In the genomic region with DNA sequence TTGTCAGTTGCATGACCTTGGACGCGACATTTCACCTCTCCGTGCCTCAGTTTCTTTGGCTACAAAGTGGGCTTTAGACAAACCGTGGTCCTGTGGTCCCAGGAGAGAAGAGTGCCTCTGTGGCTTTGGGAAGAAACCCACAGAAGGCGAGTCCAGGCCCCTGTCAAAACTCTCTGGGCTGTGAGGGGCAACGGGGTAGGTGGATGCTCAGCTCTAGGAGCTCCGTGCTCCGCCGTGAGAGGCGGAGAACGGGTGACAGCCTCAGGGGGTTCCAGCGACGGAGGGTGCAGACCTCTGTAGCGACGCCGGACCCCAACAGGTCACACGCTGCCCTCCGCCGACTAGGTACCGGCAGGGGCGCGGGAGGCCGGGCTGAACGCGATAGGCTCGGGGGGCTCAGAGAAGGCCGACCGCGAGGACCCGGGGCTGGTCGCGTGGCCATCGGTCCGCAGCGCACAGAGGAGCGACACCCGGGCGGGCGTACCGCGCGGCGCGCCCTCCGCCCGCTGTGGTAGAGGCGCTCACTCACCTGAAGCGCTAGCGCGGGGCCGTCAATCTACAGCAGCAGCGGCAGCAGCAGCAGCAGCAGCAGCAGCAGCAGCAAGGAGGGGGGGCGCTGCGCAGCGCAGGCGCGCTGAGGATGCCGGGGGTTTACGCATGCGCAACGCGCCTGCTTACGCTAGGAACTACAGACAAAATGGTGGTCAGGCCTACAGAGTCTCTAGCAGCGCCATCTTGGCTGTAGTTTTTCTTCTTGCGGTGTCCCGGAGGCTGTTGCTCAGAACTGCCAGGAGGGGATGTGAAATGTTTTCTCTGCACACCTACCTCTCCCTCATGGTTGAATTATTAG, we compare ENCODE assay signal across 8 mouse cellular contexts. TPM values are rescaled to one million over a fixed set of nuclear protein-coding genes. Genes with fewer than 3 reads are reported as not detected.
DNase-seq lines count a peak whose midpoint lies in the region; ATAC-seq and TF ChIP-seq lines count a peak whose summit lies in the region.

Gene Ndrg3 (minus strand): TSS at position 587 of the 850 bp plus-strand sequence.

- peak within 1 kb of the TSS; percentile 96 for H3K4me2 ChIP-seq in forebrain, embryonic 13.5 days
- H3K4me2 ChIP-seq in liver, postnatal 0 days (ENCODE audit: low read depth, low read length): peak within 1 kb of the TSS; percentile 92
- peak within 1 kb of the TSS; percentile 89 for H3K4me2 ChIP-seq in neural tube, embryonic 14.5 days (ENCODE audit: low read depth, low read length)

- TF ChIP-seq POLR2A in ES-Bruce4 (IDR thresholded peaks at IDR 0.05; ENCODE audit: insufficient read depth, low read length): no peak

- H3K36me3 ChIP-seq in ES-Bruce4 (ENCODE audit: control insufficient read depth, insufficient read depth, low read length, poor library complexity, severe bottlenecking): peaks cover 11% of the 10 kb centered on the region
- peaks cover 26% of the 10 kb centered on the region for H3K36me3 ChIP-seq in forebrain, embryonic 13.5 days (ENCODE audit: poor library complexity, severe bottlenecking)
- H3K36me3 ChIP-seq in liver, postnatal 0 days (replicated peaks; ENCODE audit: insufficient read depth, low read length): peaks cover 24% of the 10 kb centered on the region
- no peaks in the 10 kb centered on the region for H3K36me3 ChIP-seq in neural tube, embryonic 14.5 days (ENCODE audit: control insufficient read depth, insufficient read depth, low read length)

- H3K27ac ChIP-seq in ES-Bruce4 (ENCODE audit: insufficient read depth, low read length): no peak within 1 kb of the TSS
- peak within 1 kb of the TSS; percentile 68 for H3K27ac ChIP-seq in forebrain, embryonic 13.5 days
- H3K27ac ChIP-seq in liver, postnatal 0 days (ENCODE audit: low read depth): peak within 1 kb of the TSS; percentile 70
- H3K27ac ChIP-seq in neural tube, embryonic 14.5 days (ENCODE audit: low read depth, low read length): peak within 1 kb of the TSS; percentile 78

- peak; percentile 89 for ATAC-seq in cerebellum, adult (ENCODE audit: insufficient number of reproducible peaks, low FRiP score, low TSS enrichment)
- ATAC-seq in forebrain, embryonic 13.5 days: peak; percentile 97
- peak; percentile 97 for ATAC-seq in liver, postnatal 0 days
- ATAC-seq in neural tube, embryonic 14.5 days (ENCODE audit: low read depth): peak; percentile 96

- H3K4me1 ChIP-seq in ES-Bruce4 (ENCODE audit: control insufficient read depth, insufficient read depth, low read length): no peaks in the 10 kb centered on the region
- peaks cover 21% of the 10 kb centered on the region for H3K4me1 ChIP-seq in forebrain, embryonic 13.5 days
- peaks cover 3% of the 10 kb centered on the region for H3K4me1 ChIP-seq in liver, postnatal 0 days (ENCODE audit: insufficient read depth)
- H3K4me1 ChIP-seq in neural tube, embryonic 14.5 days (ENCODE audit: control insufficient read depth, insufficient read depth, low read length): peaks cover 5% of the 10 kb centered on the region; the same call in 1 of the 2 replicates

- peak; percentile 95 to 98 for DNase-seq in heart, postnatal 10 days
- peak; percentile 72 for DNase-seq in large intestine, adult 2 months (ENCODE audit: low read depth, low spot score)
- DNase-seq in liver, postnatal 0 days: peak; percentile 97
- DNase-seq in testis, postnatal 10 days (ENCODE audit: low spot score): peak; percentile 95

- peak within 1 kb of the TSS; percentile 61 for H3K9ac ChIP-seq in ES-Bruce4 (ENCODE audit: low read depth, poor library complexity, severe bottlenecking)
- H3K9ac ChIP-seq in forebrain, embryonic 13.5 days: peak within 1 kb of the TSS; percentile 91
- H3K9ac ChIP-seq in liver, postnatal 0 days (replicated peaks): peak within 1 kb of the TSS; percentile 88
- peak within 1 kb of the TSS; percentile 89 for H3K9ac ChIP-seq in neural tube, embryonic 14.5 days (replicated peaks; ENCODE audit: low read depth, low read length)

- peak within 1 kb of the TSS; percentile 72 for H3K4me3 ChIP-seq in ES-Bruce4 (ENCODE audit: low read depth, low read length)
- H3K4me3 ChIP-seq in forebrain, embryonic 13.5 days: peak within 1 kb of the TSS; percentile 93
- peak within 1 kb of the TSS; percentile 82 for H3K4me3 ChIP-seq in liver, postnatal 0 days (ENCODE audit: low read depth, low read length)
- H3K4me3 ChIP-seq in neural tube, embryonic 14.5 days (ENCODE audit: low read depth, low read length): peak within 1 kb of the TSS; percentile 94

- peak; percentile 16 for TF ChIP-seq CTCF in ES-Bruce4 (IDR thresholded peaks at IDR 0.05; ENCODE audit: low read depth, low read length)
- peak; percentile 66 for TF ChIP-seq CTCF in liver, postnatal 0 days (IDR thresholded peaks at IDR 0.05; ENCODE audit: low read depth)

- H3K9me3 ChIP-seq in ES-Bruce4 (replicated peaks; ENCODE audit: control insufficient read depth, insufficient read depth, low read length, poor library complexity, severe bottlenecking): no peaks in the 10 kb centered on the region
- H3K9me3 ChIP-seq in forebrain, embryonic 13.5 days (replicated peaks): no peaks in the 10 kb centered on the region
- H3K9me3 ChIP-seq in liver, postnatal 0 days (ENCODE audit: low read length): no peaks in the 10 kb centered on the region
- H3K9me3 ChIP-seq in neural tube, embryonic 14.5 days (ENCODE audit: control insufficient read depth, low read length): no peaks in the 10 kb centered on the region

- no peak for TF ChIP-seq EP300 in ES-Bruce4 (IDR thresholded peaks at IDR 0.05; ENCODE audit: insufficient read depth, low read depth, low read length)
- no peak for TF ChIP-seq EP300 in liver, postnatal 0 days (IDR thresholded peaks at IDR 0.05; ENCODE audit: low read depth)

- intact Hi-C loops in heart, postnatal 10 days (cut with DNase I): loop anchor here (5.0 kb wide), 1 partner anchor 269 kb away; no protein-coding TSS in a partner anchor

- H3K27me3 ChIP-seq in ES-Bruce4 (ENCODE audit: control insufficient read depth, insufficient read depth, low read length, poor library complexity, severe bottlenecking): no peaks in the 10 kb centered on the region
- no peaks in the 10 kb centered on the region for H3K27me3 ChIP-seq in forebrain, embryonic 13.5 days
- H3K27me3 ChIP-seq in liver, postnatal 0 days (ENCODE audit: insufficient read depth, low read length): no peaks in the 10 kb centered on the region
- no peaks in the 10 kb centered on the region for H3K27me3 ChIP-seq in neural tube, embryonic 14.5 days (ENCODE audit: control insufficient read depth, insufficient read depth, low read length)

- under 1% methylated on average over 64 of the region's 66 CpGs for WGBS in forebrain, embryonic 13.5 days
- WGBS in large intestine, adult 2 months: under 1% methylated on average over 66 of the region's 66 CpGs
- under 1% methylated on average over 46 of the region's 66 CpGs for WGBS in liver, postnatal 0 days (ENCODE audit: insufficient replicate concordance)
- under 1% methylated on average over 65 of the region's 66 CpGs for WGBS in neural tube, embryonic 14.5 days

RNA-seq across cellular contexts. Expression of gene Ndrg3, which starts in this region (rescaled TPM):
- 56.8 and 61.7 TPM in 2 replicates for polyA plus RNA-seq in ES-Bruce4 (2011; ENCODE audit: insufficient read depth, insufficient read length, low read depth, missing spikeins)
- 68.1 and 72.4 TPM in 2 replicates for polyA plus RNA-seq in forebrain, embryonic 13.5 days (2015; fragmentation: Nextera tagmentation; extraction: Ambion mirVana)
- 10 to 100 TPM; 25.9 to 26.5 TPM for total RNA-seq in heart, postnatal 10 days (2021)
- polyA plus RNA-seq in large intestine, adult 2 months (2012; rRNA removed): 58.2 and 71.7 TPM in 2 replicates
- polyA plus RNA-seq in liver, postnatal 0 days (2015; fragmentation: Nextera tagmentation; extraction: Ambion mirVana): 10.0 and 11.3 TPM in 2 replicates
- polyA plus RNA-seq in neural tube, embryonic 14.5 days (2014; fragmentation: Nextera tagmentation; extraction: Ambion mirVana): 146 and 158 TPM in 2 replicates
